Mouse (Mus musculus): Measurements from ENCODE around the gene Pou3f1.

DNA sequence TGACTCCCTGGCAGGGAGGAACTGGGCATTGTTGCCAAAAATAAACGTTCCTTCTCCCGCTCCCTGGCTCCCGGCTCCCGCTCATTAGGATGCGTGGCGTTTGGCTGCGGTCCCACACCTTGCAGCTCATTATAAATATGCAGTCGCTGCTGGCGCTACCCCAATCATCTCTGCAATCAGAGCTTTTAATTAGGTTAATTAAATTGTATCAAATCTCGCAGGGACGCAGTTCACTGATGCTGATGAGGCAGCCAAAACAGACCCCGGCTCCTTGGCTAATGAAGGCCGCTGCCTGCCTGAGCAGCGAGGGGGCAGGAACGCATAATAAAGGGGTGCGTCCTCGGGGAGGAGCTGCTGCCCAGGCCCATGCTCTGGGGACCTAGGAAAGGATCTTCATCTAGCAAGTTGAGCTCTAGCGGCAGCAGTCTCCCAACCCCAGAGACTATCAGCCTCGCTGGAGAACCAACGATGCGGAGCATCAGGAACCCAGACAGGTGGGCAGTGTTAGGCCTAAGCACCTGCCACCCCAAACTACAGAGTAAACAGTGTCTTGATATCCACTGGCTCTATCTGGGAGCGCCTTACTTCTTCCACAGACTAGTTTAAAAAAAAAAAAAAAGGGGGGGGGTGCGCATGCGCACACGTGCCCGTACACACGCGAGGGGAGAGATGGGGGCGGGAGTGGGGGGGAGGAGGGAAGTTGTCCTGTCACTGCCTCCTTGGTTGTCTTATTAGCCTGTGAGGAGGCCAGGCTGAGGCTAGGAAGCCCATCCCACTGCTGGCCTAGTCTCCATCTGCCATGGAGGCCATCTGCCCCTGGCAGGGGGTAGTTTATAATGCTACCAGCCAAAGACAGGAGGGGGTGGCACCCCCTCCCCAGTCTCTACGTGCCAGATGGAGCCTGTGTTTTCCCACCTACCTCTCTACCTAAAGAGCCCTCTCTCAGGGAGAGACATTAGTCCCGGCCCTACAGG is 16.0 kb downstream of the Pou3f1 start:
- TF ChIP-seq CTCF (IDR thresholded peaks at IDR 0.05; ENCODE audit: borderline replicate concordance, insufficient read depth, low read length) = no peak
- no peak for TF ChIP-seq POLR2A (IDR thresholded peaks at IDR 0.05; ENCODE audit: low read depth, low read length)
